Mouse (Mus musculus): Measurements from ENCODE around the gene Slc25a34.

Slc25a34 gene

GRCm38 (mm10) chr4:141623666-141624065 is at the start of gene Slc25a34:
Slc25a34 (minus strand) TSS chr4:141623821.
- no peak for DNase-seq (ENCODE audit: low spot score in 2 of 2)

GRCm38 (mm10) chr4:141672325-141672724 is 48.7 kb upstream of the Slc25a34 start:
- DNase-seq (ENCODE audit: low spot score in 2 of 2) = no peak

GRCm38 (mm10) chr4:141671389-141671788 is 47.8 kb upstream of the Slc25a34 start:
- no peak for DNase-seq (ENCODE audit: low spot score in 2 of 2)

- DNase-seq (ENCODE audit: low spot score in 2 of 2) = peak in 1 of 2 experiments; percentile 15
Observed at GRCm38 (mm10) chr4:141669898-141670712, 46.5 kb upstream of the Slc25a34 start.

GRCm38 (mm10) chr4:141664799-141665198 is 41.2 kb upstream of the Slc25a34 start, which contains the start of gene Plekhm2:
Plekhm2 (minus strand) TSS chr4:141664899.
- no peak for DNase-seq (ENCODE audit: low spot score in 2 of 2)

GRCm38 (mm10) chr4:141664011-141664745 is 40.6 kb upstream of the Slc25a34 start:
- DNase-seq (ENCODE audit: low spot score in 2 of 2) = peak in 1 of 2 experiments; percentile 61

GRCm38 (mm10) chr4:141663122-141663931 is 39.7 kb upstream of the Slc25a34 start:
- no peak for DNase-seq (ENCODE audit: low spot score in 2 of 2)

- DNase-seq (ENCODE audit: low spot score in 2 of 2) = no peak
Observed at GRCm38 (mm10) chr4:141660884-141661283, 37.3 kb upstream of the Slc25a34 start.

- DNase-seq (ENCODE audit: low spot score in 2 of 2) = no peak
Observed at GRCm38 (mm10) chr4:141659739-141660138, 36.1 kb upstream of the Slc25a34 start.

GRCm38 (mm10) chr4:141658846-141659484 is 35.3 kb upstream of the Slc25a34 start:
- DNase-seq (ENCODE audit: low spot score in 2 of 2) = no peak

- no peak for DNase-seq (ENCODE audit: low spot score in 2 of 2)
Observed at GRCm38 (mm10) chr4:141656932-141657331, 33.3 kb upstream of the Slc25a34 start.

- DNase-seq (ENCODE audit: low spot score in 2 of 2) = peak in 1 of 2 experiments; percentile 46
Observed at GRCm38 (mm10) chr4:141655908-141656608, 32.4 kb upstream of the Slc25a34 start.

- DNase-seq (ENCODE audit: low spot score in 2 of 2) = no peak
Observed at GRCm38 (mm10) chr4:141654509-141654908, 30.9 kb upstream of the Slc25a34 start.

GRCm38 (mm10) chr4:141653813-141654212 is 30.2 kb upstream of the Slc25a34 start:
- DNase-seq (ENCODE audit: low spot score in 2 of 2) = no peak

GRCm38 (mm10) chr4:141653044-141653443 is 29.4 kb upstream of the Slc25a34 start:
- DNase-seq (ENCODE audit: low spot score in 2 of 2) = no peak

- DNase-seq (ENCODE audit: low spot score in 2 of 2) = no peak
Observed at GRCm38 (mm10) chr4:141651944-141652343, 28.3 kb upstream of the Slc25a34 start.

GRCm38 (mm10) chr4:141651286-141651685 is 27.7 kb upstream of the Slc25a34 start:
- no peak for DNase-seq (ENCODE audit: low spot score in 2 of 2)

- DNase-seq (ENCODE audit: low spot score in 2 of 2) = no peak
Observed at GRCm38 (mm10) chr4:141649244-141649643, 25.6 kb upstream of the Slc25a34 start.

GRCm38 (mm10) chr4:141648262-141648661 is 24.6 kb upstream of the Slc25a34 start:
- DNase-seq (ENCODE audit: low spot score in 2 of 2) = no peak

GRCm38 (mm10) chr4:141647187-141647586 is 23.6 kb upstream of the Slc25a34 start:
- DNase-seq (ENCODE audit: low spot score in 2 of 2) = no peak

- no peak for DNase-seq (ENCODE audit: low spot score in 2 of 2)
Observed at GRCm38 (mm10) chr4:141645988-141646387, 22.4 kb upstream of the Slc25a34 start.

Data from left cerebral cortex, adult 9 months (tissue).